Mouse (Mus musculus): ENCODE data around the gene Plekhg6. TPM values are rescaled to one million over a fixed set of nuclear protein-coding genes. Genes with fewer than 3 reads are reported as not detected.

Plekhg6 gene
- polyA plus RNA-seq, 1 experiment = not detected

GRCm38 (mm10) chr6:125355197-125355741 is 25.3 kb downstream of the Plekhg6 start:
- Histone ChIP-seq H3K4me1 (ENCODE audit: control insufficient read depth, insufficient read depth, low read length) (peaks cover 27% of the 10 kb centered on the region), H3K27ac (ENCODE audit: insufficient read depth, low read length) (peak overlapping the region; percentile 90), H3K4me3 (ENCODE audit: insufficient read depth, low read length) (no peak overlapping the region)
- no peak for TF ChIP-seq CTCF (IDR thresholded peaks at IDR 0.05; ENCODE audit: borderline replicate concordance, insufficient read depth, low read length)
- TF ChIP-seq POLR2A (IDR thresholded peaks at IDR 0.05; ENCODE audit: low read depth, low read length) = no peak

- Histone ChIP-seq H3K4me3 (ENCODE audit: insufficient read depth, low read length) (no peak overlapping the region), H3K4me1 (ENCODE audit: control insufficient read depth, insufficient read depth, low read length) (peaks cover 27% of the 10 kb centered on the region), H3K27ac (ENCODE audit: insufficient read depth, low read length) (peak overlapping the region; percentile 90)
- no peak for TF ChIP-seq CTCF (IDR thresholded peaks at IDR 0.05; ENCODE audit: borderline replicate concordance, insufficient read depth, low read length)
- peak; percentile 65 for TF ChIP-seq POLR2A (IDR thresholded peaks at IDR 0.05; ENCODE audit: low read depth, low read length)
Observed at GRCm38 (mm10) chr6:125354352-125355151, 26.0 kb downstream of the Plekhg6 start.

- no peak overlapping the region for H3K4me3 ChIP-seq (ENCODE audit: insufficient read depth, low read length)
- peaks cover 29% of the 10 kb centered on the region for H3K4me1 ChIP-seq (ENCODE audit: control insufficient read depth, insufficient read depth, low read length)
- TF ChIP-seq CTCF (IDR thresholded peaks at IDR 0.05; ENCODE audit: borderline replicate concordance, insufficient read depth, low read length) (no peak), POLR2A (IDR thresholded peaks at IDR 0.05; ENCODE audit: low read depth, low read length) (no peak)
- H3K27ac ChIP-seq (ENCODE audit: insufficient read depth, low read length) = peak overlapping the region; percentile 90
Observed at GRCm38 (mm10) chr6:125353655-125354054, 26.9 kb downstream of the Plekhg6 start.

- Histone ChIP-seq H3K4me3 (ENCODE audit: insufficient read depth, low read length) (no peak overlapping the region), H3K27ac (ENCODE audit: insufficient read depth, low read length) (peak overlapping the region; percentile 90), H3K4me1 (ENCODE audit: control insufficient read depth, insufficient read depth, low read length) (peaks cover 29% of the 10 kb centered on the region)
- TF ChIP-seq POLR2A (IDR thresholded peaks at IDR 0.05; ENCODE audit: low read depth, low read length) (no peak), CTCF (IDR thresholded peaks at IDR 0.05; ENCODE audit: borderline replicate concordance, insufficient read depth, low read length) (no peak)
Observed at GRCm38 (mm10) chr6:125353221-125353620, 27.4 kb downstream of the Plekhg6 start.

GRCm38 (mm10) chr6:125352811-125353210 is 27.8 kb downstream of the Plekhg6 start:
- TF ChIP-seq POLR2A (IDR thresholded peaks at IDR 0.05; ENCODE audit: low read depth, low read length) = no peak
- TF ChIP-seq CTCF (IDR thresholded peaks at IDR 0.05; ENCODE audit: borderline replicate concordance, insufficient read depth, low read length) = no peak
- peak overlapping the region; percentile 90 for H3K27ac ChIP-seq (ENCODE audit: insufficient read depth, low read length)
- 0 out of 2 replicates have a peak overlapping the region, but pooled peaks have one; percentile 1 for H3K4me3 ChIP-seq (ENCODE audit: insufficient read depth, low read length)
- peaks cover 29% of the 10 kb centered on the region for H3K4me1 ChIP-seq (ENCODE audit: control insufficient read depth, insufficient read depth, low read length)

- peaks cover 29% of the 10 kb centered on the region for H3K4me1 ChIP-seq (ENCODE audit: control insufficient read depth, insufficient read depth, low read length)
- H3K4me3 ChIP-seq (ENCODE audit: insufficient read depth, low read length) = no peak overlapping the region
- H3K27ac ChIP-seq (ENCODE audit: insufficient read depth, low read length) = peak overlapping the region; percentile 67
- TF ChIP-seq POLR2A (IDR thresholded peaks at IDR 0.05; ENCODE audit: low read depth, low read length) = no peak
Observed at GRCm38 (mm10) chr6:125352046-125352384, 28.6 kb downstream of the Plekhg6 start.

GRCm38 (mm10) chr6:125351368-125352045 is 29.1 kb downstream of the Plekhg6 start:
- Histone ChIP-seq H3K27ac (ENCODE audit: insufficient read depth, low read length) (peak overlapping the region; percentile 67), H3K4me1 (ENCODE audit: control insufficient read depth, insufficient read depth, low read length) (peaks cover 29% of the 10 kb centered on the region), H3K4me3 (ENCODE audit: insufficient read depth, low read length) (peak overlapping the region; percentile 88)
- TF ChIP-seq POLR2A (IDR thresholded peaks at IDR 0.05; ENCODE audit: low read depth, low read length) (no peak), CTCF (IDR thresholded peaks at IDR 0.05; ENCODE audit: borderline replicate concordance, insufficient read depth, low read length) (no peak)

GRCm38 (mm10) chr6:125350995-125351324 is 29.6 kb downstream of the Plekhg6 start:
- Histone ChIP-seq H3K4me1 (ENCODE audit: control insufficient read depth, insufficient read depth, low read length) (peaks cover 29% of the 10 kb centered on the region), H3K27ac (ENCODE audit: insufficient read depth, low read length) (peak overlapping the region; percentile 67), H3K4me3 (ENCODE audit: insufficient read depth, low read length) (peak overlapping the region; percentile 88)
- TF ChIP-seq CTCF (IDR thresholded peaks at IDR 0.05; ENCODE audit: borderline replicate concordance, insufficient read depth, low read length) (no peak), POLR2A (IDR thresholded peaks at IDR 0.05; ENCODE audit: low read depth, low read length) (no peak)

- Histone ChIP-seq H3K4me1 (ENCODE audit: control insufficient read depth, insufficient read depth, low read length) (peaks cover 24% of the 10 kb centered on the region), H3K4me3 (ENCODE audit: insufficient read depth, low read length) (peak overlapping the region; percentile 88)
- no peak for TF ChIP-seq CTCF (IDR thresholded peaks at IDR 0.05; ENCODE audit: borderline replicate concordance, insufficient read depth, low read length)
- peak; percentile 48 for TF ChIP-seq POLR2A (IDR thresholded peaks at IDR 0.05; ENCODE audit: low read depth, low read length)
Observed at GRCm38 (mm10) chr6:125350231-125350994, 30.2 kb downstream of the Plekhg6 start.

More at GRCm38 (mm10) chr6:125350231-125350994, 30.2 kb downstream of the Plekhg6 start:
- peak overlapping the region; percentile 82 for H3K27ac ChIP-seq (ENCODE audit: insufficient read depth, low read length)

Measured in embryonic fibroblast, embryonic 13.5 days (primary cell).